Mouse (Mus musculus): ENCODE measurements around the gene Lrrc10.
"Not testable (repeated sequence)": the region's sequence is repeated elsewhere in the genome, so short reads cannot be mapped to it uniquely, and the experiment has no call there.

Gene Lrrc10

GRCm38 (mm10) chr10:117045175-117046056 is at the start of gene Lrrc10:
Gene Lrrc10 (plus strand): TSS chr10:117045341.
- DNase-seq (ENCODE audit: low spot score in 2 of 2): no peak

DNA sequence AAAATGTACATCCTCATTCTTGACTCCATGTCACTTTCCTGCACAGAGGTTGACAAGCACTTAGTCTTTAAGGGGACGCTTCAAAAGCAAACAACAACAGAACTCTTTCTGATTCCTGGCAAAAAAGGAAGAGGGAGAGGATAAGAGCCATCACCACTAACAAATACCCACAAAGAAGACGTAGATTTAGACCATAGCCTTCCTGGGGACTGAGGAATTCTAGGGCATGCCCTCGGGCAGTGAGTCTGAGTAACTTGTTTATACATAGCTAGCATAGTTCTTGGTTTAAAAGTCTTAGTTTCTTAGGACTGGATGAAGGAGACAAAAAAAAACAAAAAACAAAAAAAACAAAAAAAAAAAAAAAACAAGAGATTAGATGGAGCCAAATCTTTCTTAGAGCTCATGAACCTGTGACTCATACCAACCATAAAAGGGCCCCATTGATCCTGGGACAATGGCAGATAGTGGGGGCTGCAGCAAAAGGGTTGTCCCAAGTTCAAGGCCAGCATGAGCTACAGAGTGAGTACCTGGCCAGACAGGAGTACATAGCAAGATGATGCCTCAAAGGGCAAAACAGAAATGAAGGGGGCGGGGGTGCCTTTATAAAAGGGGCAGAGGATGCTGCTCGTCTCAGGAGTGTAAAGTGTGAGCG is 49.4 kb upstream of the Lrrc10 start:
- no peak for DNase-seq (ENCODE audit: low spot score in 2 of 2)

GRCm38 (mm10) chr10:116996236-116996600 is 48.9 kb upstream of the Lrrc10 start:
- no peak for DNase-seq (ENCODE audit: low spot score in 2 of 2)

DNA sequence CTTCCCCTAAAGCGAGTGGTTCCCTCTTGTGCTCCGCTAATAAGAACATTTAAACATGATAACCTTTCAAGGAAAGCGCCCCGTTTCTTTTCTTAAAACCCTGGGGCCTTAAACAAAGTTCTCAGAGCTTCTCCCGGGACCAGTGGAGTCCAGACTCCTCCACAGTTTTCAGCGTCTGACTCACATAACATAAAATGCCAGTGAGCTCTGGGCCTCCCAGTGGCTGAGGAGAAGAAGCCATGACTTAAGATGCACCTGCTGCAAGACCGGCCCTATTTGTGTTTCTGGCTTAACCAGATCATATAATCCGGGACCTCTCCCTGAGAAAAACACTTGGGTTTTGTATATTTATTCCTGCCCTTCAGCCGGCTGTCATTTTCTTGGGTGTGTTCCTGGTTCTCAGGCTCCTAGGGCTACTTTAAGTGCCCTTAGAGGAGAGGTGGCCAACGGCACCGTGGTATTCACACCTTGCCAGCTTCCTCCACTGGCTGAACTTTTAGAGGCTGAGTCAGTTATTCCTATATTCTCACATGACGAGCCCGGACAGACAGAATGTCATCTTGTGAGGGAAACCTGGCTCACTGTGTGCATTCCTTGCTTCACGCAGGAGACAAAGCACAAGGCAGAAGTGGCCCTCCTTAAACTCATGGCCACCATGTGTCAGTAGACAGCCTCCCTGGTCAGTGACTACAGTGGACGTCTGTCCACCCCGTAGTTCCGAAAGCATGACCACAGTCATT is 46.3 kb upstream of the Lrrc10 start:
- DNase-seq (ENCODE audit: low spot score in 2 of 2): no peak

DNA sequence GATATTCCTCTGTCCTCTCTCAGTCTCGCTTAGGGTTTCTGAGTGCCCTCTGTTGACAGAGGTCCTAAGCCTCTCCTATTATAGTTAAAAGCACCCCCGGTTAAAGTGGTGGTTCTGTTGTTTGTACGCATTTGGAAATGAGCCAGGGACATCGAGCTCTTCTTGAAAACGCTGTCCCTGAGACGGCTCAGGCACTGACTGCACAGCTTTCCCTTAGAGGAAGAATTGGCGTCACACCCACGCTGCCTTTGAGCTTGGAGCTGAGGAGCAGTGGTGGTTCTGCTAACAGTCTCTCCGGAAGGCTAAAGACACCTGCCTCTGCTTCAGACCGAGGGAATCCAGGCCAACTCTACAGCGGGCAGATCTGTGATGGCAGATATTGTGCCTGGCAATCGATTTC is 44.2 kb upstream of the Lrrc10 start:
- DNase-seq (ENCODE audit: low spot score in 2 of 2): peak in 1 of 2 experiments; percentile 17

DNA sequence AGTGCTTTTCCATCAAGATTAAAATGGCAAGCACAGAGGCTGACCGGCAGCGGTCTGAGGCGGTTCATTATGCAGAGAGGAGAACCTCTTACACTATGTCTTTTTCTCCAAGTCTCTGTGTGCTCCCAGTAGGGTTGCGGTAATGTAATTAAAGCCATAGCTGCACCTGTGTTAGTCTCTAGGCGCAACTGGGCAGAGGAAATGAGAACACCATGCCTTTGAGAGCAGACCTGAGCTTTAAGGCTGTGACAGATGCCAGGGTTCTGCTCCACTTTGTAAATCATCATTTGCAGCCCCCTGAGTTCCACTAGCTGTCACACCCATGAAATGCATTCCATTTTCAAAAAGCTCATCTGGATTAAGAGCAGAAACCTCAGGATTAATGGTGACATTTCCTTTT is 40.4 kb upstream of the Lrrc10 start:
- DNase-seq (ENCODE audit: low spot score in 2 of 2): no peak

- no peak for DNase-seq (ENCODE audit: low spot score in 2 of 2)
Measured at GRCm38 (mm10) chr10:117005707-117006464, 39.3 kb upstream of the Lrrc10 start.

DNA sequence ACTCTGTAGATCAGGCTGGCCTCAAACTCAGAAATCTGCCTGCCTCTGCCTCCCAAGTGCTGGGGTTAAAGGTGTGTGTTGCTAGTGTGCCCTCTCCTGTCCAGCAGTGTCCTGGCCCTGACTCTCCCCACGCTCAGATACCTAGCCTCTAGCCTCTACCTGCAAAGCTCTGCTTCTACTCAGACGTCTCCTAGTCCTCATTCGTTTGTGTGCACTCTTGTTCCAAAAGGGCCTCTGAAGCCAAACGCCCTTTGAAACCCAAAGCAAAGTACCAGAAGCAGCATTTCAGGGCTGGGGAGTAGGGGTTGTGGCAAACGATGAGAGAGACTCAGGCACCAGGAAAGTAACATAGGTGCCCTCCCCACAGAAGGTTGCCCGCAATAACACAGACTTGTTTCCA is 35.5 kb upstream of the Lrrc10 start:
- DNase-seq (ENCODE audit: low spot score in 2 of 2): no peak

DNA sequence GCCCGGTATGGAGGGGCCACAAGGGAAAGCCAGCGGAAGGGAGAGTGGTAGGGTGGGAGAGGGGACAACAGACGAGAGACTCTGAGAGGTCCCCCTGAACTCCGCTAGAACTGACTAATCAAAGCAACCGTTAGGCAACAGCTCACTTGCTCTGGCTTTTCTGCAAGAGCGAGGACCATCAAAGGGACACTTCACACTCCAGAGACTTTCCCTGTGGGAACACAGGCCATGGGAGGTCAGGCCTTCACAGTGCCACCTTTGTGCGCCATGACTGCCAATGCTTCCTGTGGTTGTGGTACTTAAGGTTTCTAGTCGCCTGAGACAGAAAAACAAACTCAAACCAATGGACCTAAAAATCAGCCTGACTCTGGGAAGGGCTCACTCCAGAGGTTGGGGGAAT is 34.1 kb upstream of the Lrrc10 start:
- no peak for DNase-seq (ENCODE audit: low spot score in 2 of 2)

DNA sequence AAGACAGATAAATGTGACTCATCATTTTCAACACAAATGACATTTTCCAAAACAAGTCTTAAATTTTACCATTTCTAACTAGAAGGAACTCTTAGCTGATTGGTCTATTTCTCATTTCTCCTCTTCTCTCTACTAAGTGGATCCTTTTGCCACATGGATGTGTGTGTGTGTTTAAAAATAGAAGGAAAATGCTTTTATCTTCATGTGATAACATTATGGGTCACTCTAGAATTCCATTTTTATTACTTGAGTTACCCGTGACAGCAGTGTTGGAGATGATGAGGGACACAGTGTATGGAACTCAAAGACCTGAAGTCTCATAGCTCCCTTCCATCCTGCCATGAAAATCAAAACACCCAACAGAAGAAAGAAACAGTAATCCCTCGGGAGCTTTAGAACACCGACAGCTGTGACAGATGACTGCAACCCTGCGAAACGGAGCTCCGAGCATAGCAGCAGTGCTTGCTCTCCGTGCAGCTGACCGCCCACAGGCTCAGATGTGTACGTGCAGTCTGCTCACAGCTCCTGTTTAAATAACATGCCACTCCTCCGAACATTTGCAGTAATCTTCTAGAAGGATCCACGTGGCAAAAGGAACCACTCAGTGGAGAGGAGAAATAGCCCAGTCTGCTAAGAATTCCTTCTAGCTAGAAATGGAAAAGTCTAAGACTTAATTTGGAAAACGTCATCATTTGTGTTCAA is 31.3 kb upstream of the Lrrc10 start:
- peak in 1 of 2 experiments; percentile 58 for DNase-seq (ENCODE audit: low spot score in 2 of 2)

DNA sequence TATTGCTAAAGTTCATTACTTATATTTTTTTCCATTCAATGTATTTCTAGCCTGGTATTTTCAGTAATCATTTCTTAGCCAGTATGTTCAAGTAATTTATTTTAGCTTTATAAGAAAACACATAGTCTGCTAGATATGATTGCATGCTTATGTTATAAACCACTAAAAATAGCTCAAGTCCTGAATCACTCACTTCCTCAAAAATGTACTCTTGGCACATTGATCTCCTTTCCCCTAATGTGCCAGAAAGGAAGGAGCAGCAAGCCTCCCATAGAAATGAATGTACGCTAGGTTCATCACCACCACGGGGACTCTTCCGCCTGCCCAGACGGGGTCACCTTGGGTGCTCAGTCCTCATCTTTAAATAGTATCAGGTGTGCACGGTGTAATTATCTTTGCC is 30.6 kb upstream of the Lrrc10 start:
- DNase-seq (ENCODE audit: low spot score in 2 of 2): no peak

DNA sequence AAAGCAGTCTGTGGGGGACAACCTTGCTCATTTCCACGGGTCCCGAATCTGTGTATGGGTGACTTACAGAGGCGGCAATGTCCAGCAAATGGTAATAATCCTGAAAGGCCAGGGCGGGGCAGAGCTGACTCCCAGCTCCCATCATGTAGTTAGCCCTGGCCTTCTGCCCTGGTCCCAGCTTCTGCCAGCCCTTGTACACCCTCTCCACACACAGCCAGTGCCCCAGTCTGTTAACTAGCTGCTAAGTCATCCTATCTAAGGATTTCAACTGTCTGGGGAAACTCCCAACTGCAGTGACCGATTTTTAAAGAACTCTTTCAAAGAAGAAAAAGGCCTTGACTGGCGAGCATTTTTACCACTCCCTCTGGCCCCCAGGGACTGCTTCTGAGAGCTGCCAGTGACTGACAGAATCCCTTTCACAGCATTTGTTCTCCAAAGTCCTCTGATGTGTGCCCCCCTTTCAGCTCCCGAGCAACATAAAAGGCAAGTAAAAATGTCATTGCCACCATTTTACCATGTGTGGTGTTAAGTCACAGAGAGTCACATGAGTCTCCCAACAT is 26.8 kb upstream of the Lrrc10 start:
- no peak for DNase-seq (ENCODE audit: low spot score in 2 of 2)

DNA sequence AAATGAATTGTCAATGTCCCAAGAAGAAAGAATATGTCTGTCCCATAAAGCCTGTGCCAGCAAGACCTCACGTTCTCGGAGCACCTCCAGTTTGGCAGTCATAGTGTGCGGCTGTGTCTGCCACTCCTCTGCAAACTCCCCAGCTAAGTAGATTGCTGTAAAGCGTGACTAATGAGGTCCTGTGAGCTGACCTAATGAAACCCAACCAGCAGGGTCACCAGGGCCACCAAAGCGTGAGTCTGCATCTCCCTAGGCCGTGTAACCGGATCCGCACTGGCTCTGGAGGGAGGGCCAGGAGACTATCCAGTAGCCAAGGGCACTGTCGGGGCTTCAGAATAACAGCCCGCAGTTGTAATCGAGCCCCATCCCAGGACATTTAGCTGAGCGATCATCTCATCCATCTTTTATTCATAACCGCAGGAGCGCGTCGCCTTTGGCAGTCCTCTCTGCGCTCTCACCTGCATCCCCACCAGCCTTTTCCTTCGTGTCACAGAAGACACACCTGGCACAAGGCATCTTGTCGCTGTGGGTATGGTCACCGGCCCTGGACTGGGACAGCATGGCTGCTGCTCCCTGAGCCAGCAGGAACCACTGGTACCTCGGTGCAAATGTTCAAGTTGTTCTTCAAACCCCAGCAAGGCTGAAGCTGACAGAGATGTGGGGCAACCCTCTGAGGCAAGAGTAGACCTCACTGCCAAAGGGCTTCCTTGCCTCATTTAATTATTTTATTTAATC is 24.0 kb upstream of the Lrrc10 start:
- no peak for DNase-seq (ENCODE audit: low spot score in 2 of 2)

- no peak for DNase-seq (ENCODE audit: low spot score in 2 of 2)
Measured at GRCm38 (mm10) chr10:117023693-117024092, 21.4 kb upstream of the Lrrc10 start.

DNA sequence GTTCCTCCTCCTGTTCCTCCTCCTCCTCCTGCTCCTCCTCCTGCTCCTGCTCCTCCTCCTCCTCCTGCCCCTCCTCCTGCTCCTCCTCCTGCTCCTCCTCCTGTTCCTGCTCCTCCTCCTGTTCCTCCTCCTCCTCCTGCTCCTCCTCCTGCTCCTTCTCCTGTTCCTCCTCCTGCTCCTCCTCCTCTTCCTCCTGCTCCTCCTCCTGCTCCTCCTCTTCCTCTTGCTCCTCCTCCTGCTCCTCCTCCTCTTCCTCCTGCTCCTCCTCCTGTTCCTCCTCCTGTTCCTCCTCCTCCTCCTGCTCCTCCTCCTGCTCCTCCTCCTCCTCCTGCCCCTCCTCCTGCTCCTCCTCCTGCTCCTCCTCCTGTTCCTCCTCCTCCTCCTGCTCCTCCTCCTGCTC is 19.4 kb upstream of the Lrrc10 start:
- DNase-seq (ENCODE audit: low spot score in 2 of 2): not testable (repeated sequence)

DNA sequence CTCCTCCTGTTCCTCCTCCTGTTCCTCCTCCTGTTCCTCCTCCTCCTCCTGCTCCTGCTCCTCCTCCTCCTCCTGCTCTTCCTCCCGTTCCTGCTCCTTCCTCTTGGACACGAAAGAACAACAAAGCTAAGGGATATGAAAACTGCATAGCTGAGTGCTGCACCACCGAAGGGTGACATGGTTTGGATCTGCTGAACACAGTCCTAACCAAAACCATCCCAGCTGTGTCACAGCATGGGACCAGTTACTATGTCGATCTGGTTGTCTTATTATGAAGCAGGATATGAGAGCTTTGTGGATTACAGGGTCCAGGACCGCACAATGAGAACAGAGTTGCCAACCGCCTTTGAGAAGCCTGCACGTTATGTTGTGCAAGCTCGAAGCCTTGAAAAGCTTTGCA is 19.0 kb upstream of the Lrrc10 start:
- no peak for DNase-seq (ENCODE audit: low spot score in 2 of 2)

- no peak for DNase-seq (ENCODE audit: low spot score in 2 of 2)
Measured at GRCm38 (mm10) chr10:117031160-117031559, 14.0 kb upstream of the Lrrc10 start.

GRCm38 (mm10) chr10:117033785-117034184 is 11.4 kb upstream of the Lrrc10 start:
- peak; percentile 52 to 70 for DNase-seq (ENCODE audit: low spot score in 2 of 2)

DNA sequence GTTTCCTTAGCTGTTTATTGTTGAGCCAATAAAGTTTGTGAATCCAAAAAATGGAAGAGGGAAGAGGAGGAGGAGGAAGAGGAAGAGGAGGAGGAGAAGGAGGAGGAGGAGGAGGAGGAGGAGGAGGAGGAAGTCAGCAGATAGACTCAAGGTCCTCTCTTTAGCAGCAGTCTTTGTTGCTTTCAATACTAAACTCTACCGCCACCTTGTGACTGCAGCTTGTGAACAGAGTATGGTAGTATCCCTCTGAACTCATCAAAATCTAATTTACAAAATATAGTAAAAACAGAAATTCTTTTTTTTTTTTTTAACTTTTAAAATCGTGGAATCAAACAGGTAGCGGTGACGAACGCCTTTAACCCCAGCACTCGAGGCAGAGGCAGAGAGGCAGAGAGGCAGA is 4.8 kb upstream of the Lrrc10 start:
- no peak for DNase-seq (ENCODE audit: low spot score in 2 of 2)

GRCm38 (mm10) chr10:117042295-117042694 is 2.8 kb upstream of the Lrrc10 start:
- DNase-seq (ENCODE audit: low spot score in 2 of 2): no peak
